Mouse (Mus musculus): ENCODE measurements around the gene Pcsk4. TPM values are rescaled to one million over a fixed set of nuclear protein-coding genes. Genes with fewer than 3 reads are reported as not detected.
A peak's percentile ranks its signal among the peaks of the same experiment; 100 is the strongest.

Pcsk4 gene
- polyA plus RNA-seq, 1 experiment from 2014 or later: 4.9 TPM

DNA sequence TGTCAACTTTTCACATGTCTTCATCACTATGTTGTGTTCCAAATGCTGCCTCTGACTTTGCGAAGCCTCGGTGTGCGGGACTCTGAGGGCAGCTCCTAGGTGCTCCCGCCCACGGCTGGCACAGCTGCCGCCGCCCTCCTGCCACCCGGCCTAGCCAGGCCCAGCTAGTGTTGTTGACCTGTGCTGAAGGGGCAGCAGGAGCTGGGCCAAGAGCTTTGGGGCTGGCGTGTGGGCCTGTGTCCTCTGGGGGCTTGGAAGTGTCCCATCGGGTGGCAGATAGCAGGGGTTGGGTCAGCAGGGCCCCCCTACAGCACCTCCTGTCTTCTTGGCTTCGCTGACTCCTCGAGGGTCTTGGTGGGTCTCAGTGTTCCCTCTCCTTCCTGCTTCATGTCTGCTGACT is 50.0 kb downstream of the Pcsk4 start:
- Histone ChIP-seq H3K4me3 (ENCODE audit: low read depth, low read length) (no peak overlapping the region), H3K36me3 (ENCODE audit: control insufficient read depth, insufficient read depth, low read length) (peaks cover 77% of the 10 kb centered on the region), H3K4me2 (ENCODE audit: low read depth, low read length) (no peak overlapping the region), H3K27ac (ENCODE audit: low read depth, low read length) (no peak overlapping the region), H3K9ac (replicated peaks; ENCODE audit: low read depth, low read length) (no peak overlapping the region), H3K4me1 (ENCODE audit: control insufficient read depth, insufficient read depth, low read length) (no peaks in the 10 kb centered on the region), H3K27me3 (ENCODE audit: control insufficient read depth, insufficient read depth, low read length) (no peaks in the 10 kb centered on the region), H3K9me3 (ENCODE audit: control insufficient read depth, low read length) (no peaks in the 10 kb centered on the region)
- whole genome bisulfite sequencing: 95% methylated on average over 12 of the region's 12 CpGs
- no peak for ATAC-seq (ENCODE audit: low read depth)

GRCm38 (mm10) chr10:80278390-80278789 is 50.9 kb downstream of the Pcsk4 start:
- Histone ChIP-seq H3K36me3 (ENCODE audit: control insufficient read depth, insufficient read depth, low read length) (peaks cover 74% of the 10 kb centered on the region), H3K4me1 (ENCODE audit: control insufficient read depth, insufficient read depth, low read length) (no peaks in the 10 kb centered on the region), H3K4me3 (ENCODE audit: low read depth, low read length) (no peak overlapping the region), H3K27me3 (ENCODE audit: control insufficient read depth, insufficient read depth, low read length) (no peaks in the 10 kb centered on the region), H3K9me3 (ENCODE audit: control insufficient read depth, low read length) (no peaks in the 10 kb centered on the region), H3K9ac (replicated peaks; ENCODE audit: low read depth, low read length) (no peak overlapping the region), H3K27ac (ENCODE audit: low read depth, low read length) (no peak overlapping the region), H3K4me2 (ENCODE audit: low read depth, low read length) (no peak overlapping the region)
- 94% methylated on average over 9 of the region's 9 CpGs for WGBS
- no peak for ATAC-seq (ENCODE audit: low read depth)

DNA sequence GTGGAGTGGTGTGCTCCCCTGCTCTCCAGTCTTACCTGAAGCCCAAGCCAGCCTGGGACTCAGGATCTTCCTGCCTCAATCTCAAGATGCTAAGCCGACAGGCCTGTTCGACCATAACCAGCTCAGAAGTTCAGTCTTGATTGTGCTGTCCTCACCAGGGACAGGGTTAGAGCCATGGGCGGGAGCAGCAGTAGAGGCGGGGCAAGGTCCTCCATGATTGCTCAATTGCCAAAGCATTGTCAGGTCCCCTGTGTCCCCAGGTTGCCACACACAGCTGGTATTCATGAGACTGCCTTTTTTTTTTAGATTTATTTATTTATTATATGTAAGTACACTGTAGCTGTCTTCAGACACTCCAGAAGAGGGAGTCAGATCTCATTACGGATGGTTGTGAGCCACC is 53.1 kb downstream of the Pcsk4 start:
- no peak for ATAC-seq (ENCODE audit: low read depth)
- H3K9ac ChIP-seq (replicated peaks; ENCODE audit: low read depth, low read length): no peak overlapping the region
- H3K27me3 ChIP-seq (ENCODE audit: control insufficient read depth, insufficient read depth, low read length): no peaks in the 10 kb centered on the region
- no peak overlapping the region for H3K4me2 ChIP-seq (ENCODE audit: low read depth, low read length)
- no peaks in the 10 kb centered on the region for H3K4me1 ChIP-seq (ENCODE audit: control insufficient read depth, insufficient read depth, low read length)
- H3K27ac ChIP-seq (ENCODE audit: low read depth, low read length): no peak overlapping the region
- WGBS: 87% methylated on average over 5 of the region's 5 CpGs
- H3K9me3 ChIP-seq (ENCODE audit: control insufficient read depth, low read length): no peaks in the 10 kb centered on the region
- peaks cover 55% of the 10 kb centered on the region for H3K36me3 ChIP-seq (ENCODE audit: control insufficient read depth, insufficient read depth, low read length)
- no peak overlapping the region for H3K4me3 ChIP-seq (ENCODE audit: low read depth, low read length)

- no peaks in the 10 kb centered on the region for H3K27me3 ChIP-seq (ENCODE audit: control insufficient read depth, insufficient read depth, low read length)
- WGBS: 97% methylated on average over 3 of the region's 3 CpGs
- H3K4me2 ChIP-seq (ENCODE audit: low read depth, low read length): no peak overlapping the region
- peaks cover 34% of the 10 kb centered on the region for H3K36me3 ChIP-seq (ENCODE audit: control insufficient read depth, insufficient read depth, low read length)
- ATAC-seq (ENCODE audit: low read depth): no peak
- no peak overlapping the region for H3K27ac ChIP-seq (ENCODE audit: low read depth, low read length)
- H3K9me3 ChIP-seq (ENCODE audit: control insufficient read depth, low read length): no peaks in the 10 kb centered on the region
- no peak overlapping the region for H3K9ac ChIP-seq (replicated peaks; ENCODE audit: low read depth, low read length)
- H3K4me1 ChIP-seq (ENCODE audit: control insufficient read depth, insufficient read depth, low read length): peaks cover 4% of the 10 kb centered on the region; the same call in 1 of the 2 replicates
- H3K4me3 ChIP-seq (ENCODE audit: low read depth, low read length): no peak overlapping the region
These were observed 55.5 kb downstream of the Pcsk4 start for GRCm38 (mm10) chr10:80273847-80274246.

DNA sequence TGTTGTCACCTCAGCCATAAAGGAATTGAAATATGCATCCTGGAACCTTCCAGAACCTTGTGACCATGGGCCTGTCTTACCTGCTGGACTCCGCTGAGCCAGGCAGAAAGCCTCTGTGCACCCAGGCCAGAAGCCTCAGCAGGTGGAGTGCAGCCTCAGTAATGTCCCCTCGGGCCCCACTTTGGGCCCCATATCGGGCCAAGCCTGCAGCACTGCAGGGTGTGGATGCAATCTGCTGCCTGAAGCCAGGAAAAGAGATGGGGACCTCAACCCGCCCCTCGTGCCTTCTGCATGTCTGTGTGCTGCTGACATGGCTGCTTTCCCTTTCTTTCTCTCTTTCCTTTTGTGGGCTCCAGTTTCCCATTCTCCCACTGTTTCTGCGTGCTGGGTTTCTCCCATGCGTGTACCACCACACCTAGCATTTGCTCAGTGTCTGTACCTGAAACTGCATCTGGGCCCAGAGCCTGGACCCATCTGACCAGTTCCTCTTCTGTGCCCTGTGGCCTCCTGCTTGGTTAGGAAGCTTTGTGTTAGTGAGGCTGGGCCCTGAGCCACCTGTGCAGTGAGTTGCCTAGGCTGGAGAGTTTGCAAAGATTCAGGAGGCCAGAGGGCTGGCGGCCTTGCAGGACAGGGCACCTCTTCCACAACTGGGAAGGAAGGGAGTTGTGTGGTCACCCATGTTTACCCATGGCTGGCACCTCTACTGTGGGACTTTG is 57.3 kb downstream of the Pcsk4 start:
- 0 out of 2 replicates have a peak overlapping the region, but pooled peaks have one; percentile 16 for H3K9ac ChIP-seq (replicated peaks; ENCODE audit: low read depth, low read length)
- no peak overlapping the region for H3K27ac ChIP-seq (ENCODE audit: low read depth, low read length)
- H3K36me3 ChIP-seq (ENCODE audit: control insufficient read depth, insufficient read depth, low read length): peaks cover 16% of the 10 kb centered on the region
- no peak overlapping the region for H3K4me2 ChIP-seq (ENCODE audit: low read depth, low read length)
- 90% methylated on average over 8 of the region's 8 CpGs for WGBS
- H3K9me3 ChIP-seq (ENCODE audit: control insufficient read depth, low read length): no peaks in the 10 kb centered on the region
- H3K4me1 ChIP-seq (ENCODE audit: control insufficient read depth, insufficient read depth, low read length): peaks cover 18% of the 10 kb centered on the region
- no peaks in the 10 kb centered on the region for H3K27me3 ChIP-seq (ENCODE audit: control insufficient read depth, insufficient read depth, low read length)
- no peak for ATAC-seq (ENCODE audit: low read depth)
- H3K4me3 ChIP-seq (ENCODE audit: low read depth, low read length): no peak overlapping the region

Small RNA genes within 50 kb of the gene (microRNA-seq; reads per million reads assigned to microRNA genes)
- gene Mir6911: not detected

Other genes with a start within 250 kb of the Pcsk4 start
- gene Sbno2, start 223.9 kb downstream of the Pcsk4 start, polyA plus RNA-seq (2014; fragmentation: Nextera tagmentation; extraction: Ambion mirVana): 12.9 and 13.3 TPM in 2 replicates
- gene Stk11, start 213.7 kb downstream of the Pcsk4 start, polyA plus RNA-seq (2014; fragmentation: Nextera tagmentation; extraction: Ambion mirVana): 21.3 and 26.0 TPM in 2 replicates
- 472 and 519 TPM in 2 replicates for gene Atp5d, start 190.9 kb downstream of the Pcsk4 start, polyA plus RNA-seq (2014; fragmentation: Nextera tagmentation; extraction: Ambion mirVana)
- gene Cbarp, start 188.7 kb downstream of the Pcsk4 start, polyA plus RNA-seq (2014; fragmentation: Nextera tagmentation; extraction: Ambion mirVana): 82.2 and 101 TPM in 2 replicates
- 38.8 and 39.8 TPM in 2 replicates for gene Midn, start 181.2 kb downstream of the Pcsk4 start, polyA plus RNA-seq (2014; fragmentation: Nextera tagmentation; extraction: Ambion mirVana)
- gene Cirbp, start 163.5 kb downstream of the Pcsk4 start, polyA plus RNA-seq (2014; fragmentation: Nextera tagmentation; extraction: Ambion mirVana): 249 and 286 TPM in 2 replicates
- 6.4 and 7.8 TPM in 2 replicates for gene 1600002K03Rik, start 156.6 kb downstream of the Pcsk4 start, polyA plus RNA-seq (2014; fragmentation: Nextera tagmentation; extraction: Ambion mirVana)
- 24.0 and 25.9 TPM in 2 replicates for gene Efna2, start 150.0 kb downstream of the Pcsk4 start, polyA plus RNA-seq (2014; fragmentation: Nextera tagmentation; extraction: Ambion mirVana)
- gene Mum1, start 103.1 kb downstream of the Pcsk4 start, polyA plus RNA-seq (2014; fragmentation: Nextera tagmentation; extraction: Ambion mirVana): 35.0 and 37.4 TPM in 2 replicates
- gene Ndufs7, start 80.4 kb downstream of the Pcsk4 start, polyA plus RNA-seq (2014; fragmentation: Nextera tagmentation; extraction: Ambion mirVana): 309 and 366 TPM in 2 replicates
- gene Gamt, start 68.5 kb downstream of the Pcsk4 start, polyA plus RNA-seq (2014; fragmentation: Nextera tagmentation; extraction: Ambion mirVana): 18.6 and 25.8 TPM in 2 replicates
- gene Dazap1, start 68.0 kb downstream of the Pcsk4 start, polyA plus RNA-seq (2014; fragmentation: Nextera tagmentation; extraction: Ambion mirVana): 37.5 and 39.8 TPM in 2 replicates
- 537 and 599 TPM in 2 replicates for gene Rps15, start 37.0 kb downstream of the Pcsk4 start, polyA plus RNA-seq (2014; fragmentation: Nextera tagmentation; extraction: Ambion mirVana)
- 169 and 231 TPM in 2 replicates for gene Apc2, start 33.5 kb downstream of the Pcsk4 start, polyA plus RNA-seq (2014; fragmentation: Nextera tagmentation; extraction: Ambion mirVana)
- gene 2310011J03Rik, start 9.0 kb downstream of the Pcsk4 start, polyA plus RNA-seq (2014; fragmentation: Nextera tagmentation; extraction: Ambion mirVana): 21.3 and 23.8 TPM in 2 replicates
- gene Reep6, start 455 bp upstream of the Pcsk4 start, polyA plus RNA-seq (2014; fragmentation: Nextera tagmentation; extraction: Ambion mirVana): 3.9 and 5.4 TPM in 2 replicates
- 0.09 and 2.5 TPM in 2 replicates for gene Adamtsl5, start 18.9 kb upstream of the Pcsk4 start, polyA plus RNA-seq (2014; fragmentation: Nextera tagmentation; extraction: Ambion mirVana)
- 2.4 and 3.4 TPM in 2 replicates for gene Plk5, start 27.0 kb upstream of the Pcsk4 start, polyA plus RNA-seq (2014; fragmentation: Nextera tagmentation; extraction: Ambion mirVana)
- gene Mex3d, start 58.2 kb upstream of the Pcsk4 start, polyA plus RNA-seq (2014; fragmentation: Nextera tagmentation; extraction: Ambion mirVana): 11.5 and 12.2 TPM in 2 replicates
- gene Mbd3, start 70.1 kb upstream of the Pcsk4 start, polyA plus RNA-seq (2014; fragmentation: Nextera tagmentation; extraction: Ambion mirVana): 162 and 166 TPM in 2 replicates
- gene Uqcr11, start 77.3 kb upstream of the Pcsk4 start, polyA plus RNA-seq (2014; fragmentation: Nextera tagmentation; extraction: Ambion mirVana): 674 and 791 TPM in 2 replicates
- gene Tcf3, start 104.1 kb upstream of the Pcsk4 start, polyA plus RNA-seq (2014; fragmentation: Nextera tagmentation; extraction: Ambion mirVana): 30.4 and 42.1 TPM in 2 replicates
- 1.4 and 1.5 TPM in 2 replicates for gene Onecut3, start 165.3 kb upstream of the Pcsk4 start, polyA plus RNA-seq (2014; fragmentation: Nextera tagmentation; extraction: Ambion mirVana)
- gene Atp8b3, start 209.6 kb upstream of the Pcsk4 start, polyA plus RNA-seq (2014; fragmentation: Nextera tagmentation; extraction: Ambion mirVana): 0.79 and 1.5 TPM in 2 replicates
- 30.6 and 30.7 TPM in 2 replicates for gene Rexo1, start 232.1 kb upstream of the Pcsk4 start, polyA plus RNA-seq (2014; fragmentation: Nextera tagmentation; extraction: Ambion mirVana)
- gene Klf16, start 247.8 kb upstream of the Pcsk4 start, polyA plus RNA-seq (2014; fragmentation: Nextera tagmentation; extraction: Ambion mirVana): 3.5 and 4.8 TPM in 2 replicates